Mouse (Mus musculus): Measurements from ENCODE around the gene Dkk3. TPM values are rescaled to one million over a fixed set of nuclear protein-coding genes. Genes with fewer than 3 reads are reported as not detected.

Dkk3 gene
- polyA plus RNA-seq, 1 experiment from 2014 or later, result 99.3 TPM

DNA sequence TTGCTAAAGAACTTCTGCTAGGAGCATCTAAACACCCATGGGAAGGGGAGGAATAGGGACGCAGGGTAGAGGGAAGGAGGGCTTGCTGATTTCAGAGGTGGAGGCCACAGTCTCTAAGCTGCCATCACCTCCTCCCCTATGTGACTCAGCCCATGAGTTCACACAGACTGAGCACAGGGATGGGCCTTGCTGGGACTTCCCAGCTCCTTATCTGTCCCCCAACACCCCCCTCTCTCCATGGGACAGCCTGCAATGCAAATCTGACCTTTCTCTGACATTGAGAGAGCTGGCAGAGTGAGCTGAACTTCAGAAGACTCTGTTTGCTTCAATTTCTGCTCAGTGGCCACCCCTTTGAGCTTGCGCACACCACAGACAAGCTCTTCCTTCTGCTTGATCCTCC lies 18.1 kb downstream of the Dkk3 start:
- Histone ChIP-seq H3K9ac (no peak overlapping the region), H3K4me2 (no peak overlapping the region), H3K27me3 (no peaks in the 10 kb centered on the region), H3K36me3 (peaks cover 2% of the 10 kb centered on the region; the same call in 1 of the 2 replicates), H3K27ac (no peak overlapping the region), H3K4me3 (no peak overlapping the region), H3K9me3 (no peaks in the 10 kb centered on the region), H3K4me1 (peaks cover 34% of the 10 kb centered on the region)
- no peak for ATAC-seq (ENCODE audit: insufficient number of reproducible peaks, low FRiP score, low TSS enrichment, low read depth)
- WGBS, result 88% methylated on average over 2 of the region's 2 CpGs

DNA sequence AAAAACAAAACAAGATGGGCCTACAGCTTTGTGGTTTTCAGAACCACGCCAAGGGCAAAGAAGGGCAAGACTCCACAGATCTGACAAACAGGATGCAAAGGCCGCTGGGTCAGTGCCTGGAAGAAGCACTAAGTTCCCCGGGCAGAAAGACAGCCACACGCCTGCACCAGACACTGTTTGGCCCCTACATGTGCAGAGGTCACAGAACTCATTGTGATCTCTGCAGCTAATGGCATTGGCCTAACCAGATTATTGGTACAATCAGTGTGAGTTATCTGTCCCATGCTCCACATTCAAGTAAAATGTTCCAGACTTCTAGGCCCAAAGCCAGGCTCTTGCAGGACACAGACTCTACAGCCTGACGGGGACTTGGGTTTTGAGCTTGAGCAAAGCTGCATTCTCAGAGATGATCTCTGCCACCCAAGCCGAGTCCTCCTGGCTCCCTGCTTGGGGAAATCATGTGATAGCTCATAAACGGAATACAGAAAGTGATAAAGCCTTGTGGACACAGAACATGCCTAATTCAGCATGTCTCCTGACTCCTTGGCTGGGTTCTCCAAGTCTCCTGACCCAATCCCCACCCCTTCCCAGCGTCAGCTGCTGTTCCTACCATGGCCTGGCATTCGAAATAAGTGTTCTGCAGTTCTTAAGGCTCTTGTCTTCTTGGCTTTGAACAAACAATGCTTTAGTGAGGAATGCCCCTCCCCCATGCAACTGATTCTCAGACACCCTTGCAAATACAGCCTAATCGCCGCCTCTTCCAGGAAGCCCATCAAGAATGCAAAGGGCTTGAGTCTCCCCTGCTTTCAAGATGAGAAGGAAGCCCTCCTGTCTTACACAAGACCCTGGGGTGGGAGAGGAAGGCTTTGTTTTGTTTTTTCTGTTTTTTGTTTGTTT lies 20.1 kb downstream of the Dkk3 start:
- 69% methylated on average over 11 of the region's 11 CpGs for WGBS
- H3K9ac ChIP-seq, result no peak overlapping the region
- peaks cover 21% of the 10 kb centered on the region; the same call in 1 of the 2 replicates for H3K4me1 ChIP-seq
- H3K4me3 ChIP-seq, result no peak overlapping the region
- no peak overlapping the region for H3K4me2 ChIP-seq
- no peak for ATAC-seq (ENCODE audit: insufficient number of reproducible peaks, low FRiP score, low TSS enrichment, low read depth)
- no peaks in the 10 kb centered on the region for H3K27me3 ChIP-seq
- H3K27ac ChIP-seq, result no peak overlapping the region
- peaks cover 2% of the 10 kb centered on the region; the same call in 1 of the 2 replicates for H3K36me3 ChIP-seq
- H3K9me3 ChIP-seq, result no peaks in the 10 kb centered on the region

DNA sequence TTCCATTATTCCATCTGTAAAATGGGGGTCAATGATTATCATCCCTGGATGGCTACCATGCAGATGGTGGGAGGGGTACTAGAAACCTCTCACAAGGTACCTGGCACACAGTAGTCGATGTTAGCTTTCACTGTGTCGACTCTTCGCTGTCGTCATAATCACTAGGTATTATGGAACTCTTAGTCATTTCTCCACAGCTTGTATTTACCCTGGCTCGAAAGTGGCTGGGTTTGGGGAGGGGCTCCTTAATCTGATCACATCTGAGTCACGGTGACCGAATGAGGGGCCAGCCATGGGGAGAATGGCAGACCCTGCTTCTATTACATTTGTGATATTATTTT lies 20.7 kb downstream of the Dkk3 start:
- H3K27ac ChIP-seq, result no peak overlapping the region
- H3K4me2 ChIP-seq, result no peak overlapping the region
- 76% methylated on average over 7 of the region's 7 CpGs for WGBS
- no peaks in the 10 kb centered on the region for H3K27me3 ChIP-seq
- H3K9ac ChIP-seq, result no peak overlapping the region
- peaks cover 16% of the 10 kb centered on the region; the same call in 1 of the 2 replicates for H3K4me1 ChIP-seq
- no peak overlapping the region for H3K4me3 ChIP-seq
- H3K9me3 ChIP-seq, result no peaks in the 10 kb centered on the region
- H3K36me3 ChIP-seq, result peaks cover 2% of the 10 kb centered on the region; the same call in 1 of the 2 replicates
- no peak for ATAC-seq (ENCODE audit: insufficient number of reproducible peaks, low FRiP score, low TSS enrichment, low read depth)

DNA sequence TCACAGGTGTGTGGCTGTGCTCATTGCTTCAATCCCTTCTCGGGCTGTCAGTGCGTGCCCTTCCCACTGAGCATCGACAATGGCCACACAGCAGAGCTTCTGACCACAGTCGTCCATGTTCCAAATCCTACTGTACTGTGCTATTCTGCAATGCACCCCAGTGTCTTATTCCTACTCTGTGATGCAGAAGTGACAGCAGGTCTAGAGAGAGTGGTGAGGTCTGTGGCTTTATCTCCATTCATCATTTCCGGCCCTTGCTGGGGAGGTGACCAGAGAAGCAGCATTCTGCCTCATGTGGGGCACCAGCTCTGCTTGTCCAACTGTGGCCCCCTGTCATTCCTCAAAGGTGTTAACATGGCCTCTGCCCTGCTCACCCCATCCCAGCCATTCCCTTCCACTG lies 22.3 kb downstream of the Dkk3 start:
- Histone ChIP-seq H3K27ac (no peak overlapping the region), H3K4me3 (no peak overlapping the region), H3K27me3 (no peaks in the 10 kb centered on the region), H3K36me3 (peaks cover 2% of the 10 kb centered on the region; the same call in 1 of the 2 replicates), H3K9me3 (no peaks in the 10 kb centered on the region), H3K4me1 (peaks cover 17% of the 10 kb centered on the region; the same call in 1 of the 2 replicates), H3K4me2 (no peak overlapping the region), H3K9ac (no peak overlapping the region)
- 79% methylated on average over 5 of the region's 5 CpGs for WGBS
- ATAC-seq (ENCODE audit: insufficient number of reproducible peaks, low FRiP score, low TSS enrichment, low read depth), result no peak

DNA sequence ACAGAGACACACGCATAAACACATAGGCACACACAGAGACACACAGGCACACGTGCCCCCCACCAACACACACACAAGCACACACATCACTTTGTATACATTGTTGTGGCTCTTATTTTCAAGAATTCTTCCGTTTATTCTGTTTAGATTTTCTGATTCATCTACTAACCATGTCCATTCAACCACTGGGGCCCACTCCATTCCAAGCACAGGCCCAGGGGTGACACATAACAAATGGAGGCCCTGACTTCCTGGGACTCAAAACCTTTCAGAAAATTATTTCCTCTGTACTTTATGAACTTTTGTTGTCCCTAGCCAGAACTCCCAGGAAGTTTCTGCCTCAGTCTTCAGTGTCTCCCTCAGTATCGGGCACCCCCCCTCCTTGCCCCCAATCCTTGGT lies 23.7 kb downstream of the Dkk3 start:
- ATAC-seq (ENCODE audit: insufficient number of reproducible peaks, low FRiP score, low TSS enrichment, low read depth), result no peak
- H3K9ac ChIP-seq, result no peak overlapping the region
- peaks cover 2% of the 10 kb centered on the region; the same call in 1 of the 2 replicates for H3K36me3 ChIP-seq
- no peak overlapping the region for H3K27ac ChIP-seq
- peaks cover 23% of the 10 kb centered on the region; the same call in 1 of the 2 replicates for H3K4me1 ChIP-seq
- no peak overlapping the region for H3K4me3 ChIP-seq
- H3K4me2 ChIP-seq, result no peak overlapping the region
- H3K9me3 ChIP-seq, result no peaks in the 10 kb centered on the region
- WGBS, result 92% methylated on average over 4 of the region's 4 CpGs
- H3K27me3 ChIP-seq, result no peaks in the 10 kb centered on the region

DNA sequence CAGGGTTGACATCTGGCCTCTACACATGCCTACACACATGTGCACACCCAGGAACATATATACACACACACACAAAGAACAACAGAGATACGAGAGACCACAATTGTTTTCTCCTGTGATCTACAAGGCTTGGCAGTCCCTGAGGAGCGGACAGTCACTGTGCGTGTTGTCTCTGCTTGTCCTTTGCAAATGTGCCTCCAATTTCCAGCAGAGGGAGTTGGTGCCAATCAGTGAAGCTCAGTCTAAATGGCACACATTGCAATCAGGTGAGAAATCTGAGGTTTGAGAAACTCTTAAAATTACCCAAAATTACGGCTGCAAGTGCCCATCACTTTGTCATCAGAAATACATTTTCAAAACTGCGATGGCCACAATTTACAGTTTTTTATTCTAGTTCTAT lies 25.6 kb downstream of the Dkk3 start:
- H3K9ac ChIP-seq, result no peak overlapping the region
- no peak overlapping the region for H3K4me3 ChIP-seq
- ATAC-seq (ENCODE audit: insufficient number of reproducible peaks, low FRiP score, low TSS enrichment, low read depth), result no peak
- WGBS, result 92% methylated on average over 5 of the region's 5 CpGs
- no peak overlapping the region for H3K4me2 ChIP-seq
- H3K4me1 ChIP-seq, result peaks cover 27% of the 10 kb centered on the region
- no peaks in the 10 kb centered on the region for H3K36me3 ChIP-seq
- H3K27ac ChIP-seq, result no peak overlapping the region
- no peaks in the 10 kb centered on the region for H3K27me3 ChIP-seq
- H3K9me3 ChIP-seq, result no peaks in the 10 kb centered on the region

DNA sequence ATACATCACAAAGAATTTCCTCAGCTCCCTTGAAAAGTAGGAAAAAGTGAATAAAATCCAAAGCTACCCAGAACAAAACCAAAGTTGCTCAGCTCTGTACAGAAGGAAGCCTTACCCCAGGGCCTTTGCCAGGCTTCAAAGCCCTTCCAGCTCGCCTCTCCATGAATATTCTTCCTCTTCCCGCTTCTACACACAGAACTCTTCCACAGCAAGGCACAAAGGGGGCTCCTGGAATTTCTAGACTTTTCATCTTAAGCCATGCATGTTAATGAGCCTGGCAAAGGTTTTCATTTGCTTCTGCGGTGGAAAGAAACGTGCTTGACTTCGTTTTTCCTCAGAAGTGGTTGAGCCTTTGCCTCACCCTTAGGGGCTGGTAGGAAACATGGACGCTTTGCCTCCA lies 26.9 kb downstream of the Dkk3 start:
- H3K9ac ChIP-seq, result no peak overlapping the region
- peak overlapping the region; percentile 80 for H3K27ac ChIP-seq
- peaks cover 33% of the 10 kb centered on the region for H3K4me1 ChIP-seq
- H3K9me3 ChIP-seq, result no peaks in the 10 kb centered on the region
- H3K4me2 ChIP-seq, result no peak overlapping the region
- H3K27me3 ChIP-seq, result no peaks in the 10 kb centered on the region
- peak; percentile 65 for ATAC-seq (ENCODE audit: insufficient number of reproducible peaks, low FRiP score, low TSS enrichment, low read depth)
- no peak overlapping the region for H3K4me3 ChIP-seq
- WGBS, result 39% methylated on average over 6 of the region's 6 CpGs
- H3K36me3 ChIP-seq, result no peaks in the 10 kb centered on the region

DNA sequence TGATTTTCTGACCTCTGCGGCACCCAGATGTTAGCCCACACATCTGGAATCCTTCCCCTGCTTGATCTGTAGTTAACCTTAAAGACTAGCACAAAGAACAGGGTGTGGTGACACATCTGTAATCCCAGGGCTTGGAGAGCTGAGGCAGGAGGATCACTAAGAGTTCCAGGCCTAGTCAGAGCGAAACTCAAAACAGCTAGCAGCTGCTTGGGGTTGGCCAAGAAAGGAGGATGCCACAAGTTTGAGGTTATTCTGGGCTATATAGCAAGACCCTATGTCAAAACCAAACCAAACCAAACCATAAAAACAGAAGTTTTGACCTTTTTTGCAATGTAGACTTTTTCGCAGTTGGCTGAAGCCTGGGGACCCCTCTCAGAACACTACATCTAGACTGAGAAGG lies 28.2 kb downstream of the Dkk3 start:
- H3K27ac ChIP-seq, result no peak overlapping the region
- WGBS, result 92% methylated on average over 3 of the region's 3 CpGs
- no peaks in the 10 kb centered on the region for H3K36me3 ChIP-seq
- H3K4me1 ChIP-seq, result peaks cover 40% of the 10 kb centered on the region
- H3K9me3 ChIP-seq, result no peaks in the 10 kb centered on the region
- H3K9ac ChIP-seq, result no peak overlapping the region
- no peak for ATAC-seq (ENCODE audit: insufficient number of reproducible peaks, low FRiP score, low TSS enrichment, low read depth)
- no peak overlapping the region for H3K4me2 ChIP-seq
- no peak overlapping the region for H3K4me3 ChIP-seq
- no peaks in the 10 kb centered on the region for H3K27me3 ChIP-seq

DNA sequence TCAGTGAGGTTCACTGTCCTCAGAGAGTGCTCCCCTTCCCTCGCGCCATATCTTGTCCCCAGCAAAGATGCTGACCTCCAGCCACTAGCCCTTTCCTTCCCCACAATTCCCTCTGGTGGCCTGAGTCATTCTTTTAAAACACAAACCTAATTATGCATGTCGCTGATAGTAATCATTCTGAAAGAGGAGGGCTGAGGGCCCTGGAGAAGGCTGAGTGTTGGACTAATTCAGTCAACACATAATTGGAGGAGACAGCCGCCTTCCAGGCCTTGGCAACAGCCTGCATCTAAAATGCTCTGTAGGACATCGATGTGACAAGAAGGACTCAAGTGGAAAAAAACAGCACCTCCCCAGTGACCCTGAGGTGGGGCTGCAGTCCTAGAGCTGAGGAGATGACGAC lies 29.0 kb downstream of the Dkk3 start:
- Histone ChIP-seq H3K4me1 (peaks cover 43% of the 10 kb centered on the region), H3K36me3 (no peaks in the 10 kb centered on the region), H3K9me3 (no peaks in the 10 kb centered on the region), H3K4me3 (no peak overlapping the region), H3K9ac (no peak overlapping the region), H3K27me3 (no peaks in the 10 kb centered on the region), H3K27ac (no peak overlapping the region), H3K4me2 (no peak overlapping the region)
- ATAC-seq (ENCODE audit: insufficient number of reproducible peaks, low FRiP score, low TSS enrichment, low read depth), result no peak
- WGBS, result 83% methylated on average over 6 of the region's 6 CpGs

DNA sequence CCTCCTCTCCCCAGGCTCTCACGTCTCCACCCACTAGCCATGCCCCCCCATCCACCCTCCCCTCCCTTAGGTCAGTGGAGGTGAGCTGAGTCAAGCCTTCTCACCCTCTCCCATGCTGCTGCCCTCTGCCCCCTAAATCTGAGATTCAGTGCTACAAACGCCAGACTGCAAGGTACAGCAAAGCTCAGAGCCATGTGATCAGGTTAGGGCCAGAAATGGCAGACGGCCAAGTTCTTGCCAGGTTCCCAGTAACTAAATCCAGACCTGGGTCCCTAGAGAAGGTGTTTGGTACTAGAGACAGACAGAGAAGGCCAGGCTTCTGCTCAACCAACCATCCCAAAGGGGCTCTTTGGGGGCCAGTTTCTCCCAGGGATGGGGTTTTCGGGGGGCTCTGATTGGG lies 30.0 kb downstream of the Dkk3 start:
- Histone ChIP-seq H3K4me3 (no peak overlapping the region), H3K4me2 (no peak overlapping the region), H3K9me3 (no peaks in the 10 kb centered on the region), H3K9ac (no peak overlapping the region), H3K27me3 (no peaks in the 10 kb centered on the region), H3K36me3 (no peaks in the 10 kb centered on the region), H3K4me1 (peaks cover 43% of the 10 kb centered on the region), H3K27ac (0 out of 2 replicates have a peak overlapping the region, but pooled peaks have one; percentile 30)
- no peak for ATAC-seq (ENCODE audit: insufficient number of reproducible peaks, low FRiP score, low TSS enrichment, low read depth)
- 41% methylated on average over 4 of the region's 4 CpGs for WGBS

DNA sequence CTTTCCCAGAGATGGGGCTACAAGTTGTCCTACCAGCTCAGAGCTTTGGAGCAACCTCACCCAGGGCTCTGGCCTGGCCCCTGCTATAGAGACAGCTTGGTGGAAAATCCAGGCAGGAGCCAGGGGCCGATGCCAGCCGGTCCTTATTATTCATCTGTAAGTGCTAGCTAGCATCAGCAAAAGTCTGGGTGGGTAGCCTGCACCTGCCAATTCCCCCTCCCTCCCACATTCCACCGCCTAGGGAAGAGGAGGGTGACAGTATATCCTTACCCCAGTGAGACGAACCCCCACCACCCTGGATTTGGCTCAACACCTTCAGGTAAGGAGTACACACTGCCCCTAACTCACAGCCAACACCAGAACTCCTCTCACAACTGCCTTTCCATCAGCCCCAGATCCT lies 30.9 kb downstream of the Dkk3 start:
- Histone ChIP-seq H3K9me3 (no peaks in the 10 kb centered on the region), H3K4me3 (no peak overlapping the region), H3K36me3 (no peaks in the 10 kb centered on the region), H3K4me1 (peaks cover 45% of the 10 kb centered on the region), H3K27ac (peak overlapping the region; percentile 59), H3K4me2 (no peak overlapping the region), H3K27me3 (no peaks in the 10 kb centered on the region), H3K9ac (no peak overlapping the region)
- WGBS, result 70% methylated on average over 4 of the region's 4 CpGs
- ATAC-seq (ENCODE audit: insufficient number of reproducible peaks, low FRiP score, low TSS enrichment, low read depth), result peak; percentile 35; the same call in 1 of the 2 replicates

DNA sequence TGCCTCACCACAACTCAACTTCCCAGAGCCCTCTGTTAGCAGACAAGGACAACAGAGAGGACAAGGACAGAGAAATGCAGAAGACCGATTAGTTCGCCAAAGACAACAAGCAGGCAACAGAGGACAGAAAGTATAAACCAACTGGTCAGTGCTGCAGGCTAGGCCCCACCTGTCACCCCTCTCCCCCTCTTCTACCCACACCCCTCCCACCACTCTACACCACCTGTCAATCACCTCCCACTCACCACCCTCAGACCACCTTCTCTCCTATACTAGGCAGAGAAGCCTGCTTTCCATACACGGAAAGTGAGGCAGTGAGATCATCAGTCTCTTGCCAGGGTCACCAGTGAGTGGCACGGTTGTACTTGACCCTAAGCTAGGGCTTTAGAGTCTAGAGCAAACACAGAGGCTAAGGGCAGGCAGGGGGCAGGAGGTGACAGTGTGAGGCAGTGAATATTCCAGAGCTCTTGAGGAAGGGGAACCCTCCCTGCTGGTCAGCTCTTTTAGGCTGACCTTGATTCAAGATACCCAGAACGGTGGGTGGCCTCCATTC lies 31.7 kb downstream of the Dkk3 start:
- no peak overlapping the region for H3K4me2 ChIP-seq
- no peaks in the 10 kb centered on the region for H3K36me3 ChIP-seq
- no peak overlapping the region for H3K4me3 ChIP-seq
- 80% methylated on average over 5 of the region's 5 CpGs for WGBS
- no peak overlapping the region for H3K27ac ChIP-seq
- H3K4me1 ChIP-seq, result peaks cover 46% of the 10 kb centered on the region
- H3K9me3 ChIP-seq, result no peaks in the 10 kb centered on the region
- H3K9ac ChIP-seq, result no peak overlapping the region
- no peaks in the 10 kb centered on the region for H3K27me3 ChIP-seq
- ATAC-seq (ENCODE audit: insufficient number of reproducible peaks, low FRiP score, low TSS enrichment, low read depth), result no peak
